Mouse (Mus musculus) hindbrain, embryonic 15.5 days (tissue): Measurements from ENCODE around the gene Ptpdc1. TPM values are rescaled to one million over a fixed set of nuclear protein-coding genes. Genes with fewer than 3 reads are reported as not detected.
A peak's percentile ranks its signal among the peaks of the same experiment; 100 is the strongest.

Source experiments
- ATAC-seq: fragments of 200-750 bp; cut with Nextera tagmentation; 2 replicates; pipeline ENCODE4 v1.8.0; 2017; ENCODE audit warnings: low read depth, moderate number of reproducible peaks, moderate TSS enrichment; ENCODE audit not compliant: low FRiP score
- H3K27ac ChIP-seq: fragments of 300-500 bp; sonication (generic); replicated peaks from 2 replicates; pipeline ENCODE4 v1.5.1; 2015; ENCODE audit warnings: mild to moderate bottlenecking, inconsistent platforms
- H3K27me3 ChIP-seq: fragments of 300-500 bp; sonication (generic); 2 replicates; pipeline ENCODE4 v1.6.1; 2015; ENCODE audit warnings: control low read depth, inconsistent platforms
- H3K36me3 ChIP-seq: fragments of 300-500 bp; sonication (generic); 2 replicates; pipeline ENCODE4 v1.6.1; 2015; ENCODE audit warnings: control low read depth, inconsistent platforms
- H3K4me1 ChIP-seq: fragments of 300-500 bp; sonication (generic); replicated peaks from 2 replicates; pipeline ENCODE4 v1.6.1; 2015; ENCODE audit warnings: control low read depth, inconsistent platforms
- H3K4me2 ChIP-seq: fragments of 300-500 bp; sonication (generic); 2 replicates; pipeline ENCODE4 v1.6.1; 2015; ENCODE audit warnings: moderate library complexity, mild to moderate bottlenecking, inconsistent platforms
- H3K4me3 ChIP-seq: fragments of 300-500 bp; sonication (generic); 2 replicates; pipeline ENCODE4 v1.5.1; 2015; ENCODE audit warnings: mild to moderate bottlenecking, inconsistent platforms
- H3K9ac ChIP-seq: fragments of 300-500 bp; sonication (generic); 2 replicates; pipeline ENCODE4 v1.6.1; 2015; ENCODE audit warnings: inconsistent platforms
- H3K9me3 ChIP-seq: fragments of 300-500 bp; sonication (generic); 2 replicates; pipeline ENCODE4 v1.6.1; 2016; ENCODE audit warnings: control low read depth, inconsistent platforms
- WGBS: fragments of 180-500 bp; shearing (Covaris S2); methylation state at CpG from one replicate; pipeline ENCODE4 v1.1.7; 2015; 5-methylcytosine and 5-hydroxymethylcytosine counted together
- microRNA counts: library from miRNA; unstranded; fragments of <30 nt; microRNA quantifications from one replicate; lab custom pipeline; 2016
- microRNA-seq: library from miRNA; unstranded; fragments of <30 nt; microRNA quantifications from one replicate; pipeline ENCODE4, GENCODE M21; 2016
- polyA plus RNA-seq: library from polyadenylated mRNA; unstranded; fragments of >200 nt; fragmentation: Nextera tagmentation; extraction: Ambion mirVana; gene quantifications from 2 replicates; pipeline ENCODE4 v1.2.1, GENCODE M21; 2015

Gene Ptpdc1
- polyA plus RNA-seq, 1 experiment from 2014 or later, result 17.2 TPM

- WGBS, result 77% methylated on average over 2 of the region's 2 CpGs
- no peaks in the 10 kb centered on the region for H3K4me1 ChIP-seq
Observed at GRCm38 (mm10) chr13:48530685-48531084, 94.8 kb downstream of the Ptpdc1 start.

GRCm38 (mm10) chr13:48529028-48529427 lies 96.4 kb downstream of the Ptpdc1 start:
- Histone ChIP-seq H3K9me3 (no peaks in the 10 kb centered on the region), H3K9ac (no peak overlapping the region), H3K4me3 (no peak overlapping the region), H3K27me3 (no peaks in the 10 kb centered on the region), H3K4me2 (no peak overlapping the region), H3K36me3 (no peaks in the 10 kb centered on the region), H3K4me1 (no peaks in the 10 kb centered on the region), H3K27ac (no peak overlapping the region)
- ATAC-seq, result peak; percentile 23; the same call in 1 of the 2 replicates
- WGBS, result 56% methylated on average over 2 of the region's 2 CpGs

More at GRCm38 (mm10) chr13:48530685-48531084, 94.8 kb downstream of the Ptpdc1 start:
- H3K27ac ChIP-seq, result no peak overlapping the region
- no peaks in the 10 kb centered on the region for H3K9me3 ChIP-seq
- 0 out of 2 replicates have a peak, but pooled peaks cover 3% of the 10 kb centered on the region for H3K36me3 ChIP-seq
- H3K27me3 ChIP-seq, result no peaks in the 10 kb centered on the region
- H3K4me3 ChIP-seq, result no peak overlapping the region
- no peak for ATAC-seq
- no peak overlapping the region for H3K9ac ChIP-seq
- no peak overlapping the region for H3K4me2 ChIP-seq

- ATAC-seq, result peak; percentile 85
- H3K4me2 ChIP-seq, result no peak overlapping the region
- no peaks in the 10 kb centered on the region for H3K9me3 ChIP-seq
- WGBS, result 53% methylated on average over 15 of the region's 15 CpGs
- no peaks in the 10 kb centered on the region for H3K4me1 ChIP-seq
- H3K27me3 ChIP-seq, result no peaks in the 10 kb centered on the region
- no peak overlapping the region for H3K4me3 ChIP-seq
- H3K9ac ChIP-seq, result no peak overlapping the region
- H3K36me3 ChIP-seq, result no peaks in the 10 kb centered on the region
- no peak overlapping the region for H3K27ac ChIP-seq
Observed at GRCm38 (mm10) chr13:48528123-48528871, 97.2 kb downstream of the Ptpdc1 start.

MicroRNA genes within 50 kb of the gene (microRNA counts, 519-probe panel; counts per million panel counts)
- 5,026 counts per million, percentile 97 among the panel's probes with 10 or more counts for microRNA mmu-let-7a (lab: Ali Mortazavi, UCI)
- microRNA mmu-let-7d (lab: Ali Mortazavi, UCI), result 4,913 counts per million, percentile 95 among the panel's probes with 10 or more counts
- microRNA mmu-let-7f (lab: Ali Mortazavi, UCI), result 4,316 counts per million, percentile 89 among the panel's probes with 10 or more counts

Small RNA genes lying within 50 kb of the gene (microRNA-seq; reads per million reads assigned to microRNA genes)
- gene Gm24111 (not detected), gene Mirlet7a-1 (375 reads per million, percentile 67 among the genes with 10 or more reads in this experiment), gene Mirlet7d (9,023 reads per million, percentile 95 among the genes with 10 or more reads in this experiment), gene Mirlet7f-1 (not detected)

Other genes with a start within 250 kb of the Ptpdc1 start
- 4.4 and 5.6 TPM in 2 replicates for gene Zfp169, start 112.2 kb downstream of the Ptpdc1 start, polyA plus RNA-seq
- 2.8 and 3.3 TPM in 2 replicates for gene A830005F24Rik, start 112.1 kb downstream of the Ptpdc1 start, polyA plus RNA-seq
- gene Barx1, start 37.3 kb upstream of the Ptpdc1 start, polyA plus RNA-seq, result not detected in 2 replicates
- 8.2 and 8.5 TPM in 2 replicates for gene Phf2, start 245.5 kb upstream of the Ptpdc1 start, polyA plus RNA-seq